Mouse (Mus musculus) liver, embryonic 14.5 days (tissue): ENCODE data around the gene Cst6.

Experiments
- CTCF ChIP-seq: IDR thresholded peaks from 2 replicates; pipeline ENCODE4 v1.5.1; 2016; ENCODE audit warnings: antibody characterized with exemption, low read depth, control low read depth
- EP300 ChIP-seq: IDR thresholded peaks from 2 replicates; pipeline ENCODE4 v1.6.1; 2016; ENCODE audit warnings: antibody characterized with exemption, low read depth

DNA sequence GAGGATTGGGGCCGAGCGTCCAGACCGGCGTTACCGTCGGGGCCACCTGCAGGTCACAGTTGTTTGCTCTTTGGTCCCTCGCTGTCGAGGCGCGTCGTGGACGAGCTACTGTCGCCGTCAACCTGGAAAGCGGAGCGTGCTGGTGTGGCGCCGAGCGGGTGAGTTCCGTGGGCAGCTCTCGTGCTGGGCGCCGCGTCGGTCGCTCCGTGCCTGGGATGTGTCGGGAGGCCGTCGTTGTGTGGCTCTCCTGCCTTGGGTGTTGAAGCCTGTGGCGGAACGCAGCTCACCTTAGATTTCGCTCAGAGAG is 17.6 kb upstream of the Cst6 start, which contains the start of gene Banf1:
- 0 out of 2 replicates have a peak, but pooled peaks have one; percentile 1 for TF ChIP-seq CTCF
- TF ChIP-seq EP300, result no peak
